Mouse (Mus musculus): Measurements from ENCODE around the gene Capn5. TPM values are rescaled to one million over a fixed set of nuclear protein-coding genes. Genes with fewer than 3 reads are reported as not detected.
A peak's percentile ranks its signal among the peaks of the same experiment; 100 is the strongest.

The Capn5 gene
- polyA plus RNA-seq, 1 experiment from 2014 or later, result 9.4 TPM

- DNase-seq (ENCODE audit: low spot score), result no peak
- WGBS, result 56% methylated on average over 7 of the region's 7 CpGs
- peak overlapping the region; percentile 23; the same call in 1 of the 2 replicates for H3K4me3 ChIP-seq
- peaks cover under 1% of the 10 kb centered on the region; the same call in 1 of the 2 replicates for H3K36me3 ChIP-seq
- H3K4me1 ChIP-seq, result peaks cover 40% of the 10 kb centered on the region
- peak overlapping the region; percentile 56 for H3K27ac ChIP-seq
- H3K9me3 ChIP-seq, result no peaks in the 10 kb centered on the region
- H3K27me3 ChIP-seq (ENCODE audit: insufficient read depth, poor library complexity, severe bottlenecking), result no peaks in the 10 kb centered on the region
Observed at GRCm38 (mm10) chr7:98085314-98085713, 92.8 kb downstream of the Capn5 start.

- peak overlapping the region; percentile 67 for H3K27ac ChIP-seq
- peaks cover 3% of the 10 kb centered on the region; the same call in 1 of the 2 replicates for H3K36me3 ChIP-seq
- 32% methylated on average over 12 of the region's 12 CpGs for WGBS
- H3K4me1 ChIP-seq, result peaks cover 40% of the 10 kb centered on the region
- peak overlapping the region; percentile 23; the same call in 1 of the 2 replicates for H3K4me3 ChIP-seq
- H3K27me3 ChIP-seq (ENCODE audit: insufficient read depth, poor library complexity, severe bottlenecking), result no peaks in the 10 kb centered on the region
- no peaks in the 10 kb centered on the region for H3K9me3 ChIP-seq
- no peak for DNase-seq (ENCODE audit: low spot score)
Observed at GRCm38 (mm10) chr7:98084541-98085293, 93.4 kb downstream of the Capn5 start.

- Histone ChIP-seq H3K27me3 (ENCODE audit: insufficient read depth, poor library complexity, severe bottlenecking) (no peaks in the 10 kb centered on the region), H3K4me1 (peaks cover 42% of the 10 kb centered on the region), H3K9me3 (no peaks in the 10 kb centered on the region), H3K4me3 (no peak overlapping the region), H3K27ac (peak overlapping the region; percentile 72), H3K36me3 (peaks cover 14% of the 10 kb centered on the region)
- WGBS, result 35% methylated on average over 5 of the region's 5 CpGs
- no peak for DNase-seq (ENCODE audit: low spot score)
Observed at GRCm38 (mm10) chr7:98082376-98082775, 95.7 kb downstream of the Capn5 start.

- no peak for DNase-seq (ENCODE audit: low spot score)
- peak overlapping the region; percentile 4; the same call in 1 of the 2 replicates for H3K27ac ChIP-seq
- H3K4me3 ChIP-seq, result no peak overlapping the region
- H3K9me3 ChIP-seq, result no peaks in the 10 kb centered on the region
- H3K27me3 ChIP-seq (ENCODE audit: insufficient read depth, poor library complexity, severe bottlenecking), result no peaks in the 10 kb centered on the region
- H3K4me1 ChIP-seq, result peaks cover 13% of the 10 kb centered on the region; the same call in 1 of the 2 replicates
- WGBS, result 79% methylated on average over 11 of the region's 11 CpGs
- peaks cover 37% of the 10 kb centered on the region for H3K36me3 ChIP-seq
Observed at GRCm38 (mm10) chr7:98077453-98077852, 100.6 kb downstream of the Capn5 start.

GRCm38 (mm10) chr7:98071620-98072019 lies 106.5 kb downstream of the Capn5 start:
- WGBS, result 29% methylated on average over 5 of the region's 5 CpGs
- Histone ChIP-seq H3K9me3 (no peaks in the 10 kb centered on the region), H3K27ac (no peak overlapping the region), H3K4me3 (no peak overlapping the region), H3K27me3 (ENCODE audit: insufficient read depth, poor library complexity, severe bottlenecking) (no peaks in the 10 kb centered on the region), H3K4me1 (no peaks in the 10 kb centered on the region), H3K36me3 (peaks cover 24% of the 10 kb centered on the region)
- DNase-seq (ENCODE audit: low spot score), result peak; percentile 89

Other genes starting within 250 kb of the Capn5 start
- gene Myo7a, start 58.8 kb downstream of the Capn5 start, polyA plus RNA-seq (2016; fragmentation: Nextera tagmentation; extraction: Ambion mirVana), result 16.4 and 17.3 TPM in 2 replicates
- 0.33 TPM in 2 replicates for gene Omp, start 32.8 kb downstream of the Capn5 start, polyA plus RNA-seq (2016; fragmentation: Nextera tagmentation; extraction: Ambion mirVana)
- gene B3gnt6, start 21.2 kb upstream of the Capn5 start, polyA plus RNA-seq (2016; fragmentation: Nextera tagmentation; extraction: Ambion mirVana), result 0.06 TPM in 1 of 2 replicates, not detected in the other
- 25.7 and 32.7 TPM in 2 replicates for gene Acer3, start 142.9 kb upstream of the Capn5 start, polyA plus RNA-seq (2016; fragmentation: Nextera tagmentation; extraction: Ambion mirVana)
- 5.6 and 5.7 TPM in 2 replicates for gene Tsku, start 183.1 kb upstream of the Capn5 start, polyA plus RNA-seq (2016; fragmentation: Nextera tagmentation; extraction: Ambion mirVana)

Data from heart, embryonic 10.5 days (tissue).